Mouse (Mus musculus) testis, adult 2 months (tissue): ENCODE results near the gene Grhpr. TPM values are rescaled to one million over a fixed set of nuclear protein-coding genes. Genes with fewer than 3 reads are reported as not detected.
"Not testable (repeated sequence)": the region's sequence is repeated elsewhere in the genome, so short reads cannot be mapped to it uniquely, and the experiment has no call there.

ENCODE experiments used
- H3K27ac ChIP-seq: fragments of 200-500 bp; 2 replicates; pipeline ENCODE4 v1.5.1; 2012; ENCODE audit warnings: low read depth, low read length; ENCODE audit not compliant: control insufficient read depth, insufficient read depth
- H3K27me3 ChIP-seq: fragments of 200-500 bp; 2 replicates; pipeline ENCODE4 v1.6.1; 2012; ENCODE audit warnings: mild to moderate bottlenecking, low read length, moderate library complexity; ENCODE audit not compliant: control insufficient read depth, insufficient read depth
- H3K36me3 ChIP-seq: fragments of 200-500 bp; 2 replicates; pipeline ENCODE4 v1.6.1; 2012; ENCODE audit warnings: mild to moderate bottlenecking, low read length; ENCODE audit not compliant: control insufficient read depth, insufficient read depth
- H3K4me1 ChIP-seq: fragments of 200-500 bp; 2 replicates; pipeline ENCODE4 v1.6.1; 2012; ENCODE audit warnings: low read length; ENCODE audit not compliant: control insufficient read depth, insufficient read depth
- H3K4me3 ChIP-seq: fragments of 200-500 bp; 2 replicates; pipeline ENCODE4 v1.5.1; 2012; ENCODE audit warnings: low read depth, mild to moderate bottlenecking, low read length, moderate library complexity, mixed read lengths; ENCODE audit not compliant: control insufficient read depth
- CTCF ChIP-seq: fragments of 200-500 bp; IDR thresholded peaks from 2 replicates; pipeline ENCODE4 v1.5.1; 2012; ENCODE audit warnings: low read depth, mild to moderate bottlenecking, inconsistent platforms, low read length, moderate library complexity; ENCODE audit not compliant: control insufficient read depth, insufficient read depth, insufficient replicate concordance
- POLR2A ChIP-seq: fragments of 200-500 bp; IDR thresholded peaks from 2 replicates; pipeline ENCODE4 v1.6.1; 2012; ENCODE audit warnings: low read depth, mild to moderate bottlenecking, inconsistent platforms, low read length, moderate library complexity; ENCODE audit not compliant: control insufficient read depth
- polyA plus RNA-seq: library from polyadenylated mRNA; depleted of rRNA; stranded (reverse); fragments of >200 nt; gene quantifications from 2 replicates; pipeline ENCODE4 v1.2.3, GENCODE M21; 2012

The Grhpr gene
- polyA plus RNA-seq, 1 experiment = 13.1 TPM

DNA sequence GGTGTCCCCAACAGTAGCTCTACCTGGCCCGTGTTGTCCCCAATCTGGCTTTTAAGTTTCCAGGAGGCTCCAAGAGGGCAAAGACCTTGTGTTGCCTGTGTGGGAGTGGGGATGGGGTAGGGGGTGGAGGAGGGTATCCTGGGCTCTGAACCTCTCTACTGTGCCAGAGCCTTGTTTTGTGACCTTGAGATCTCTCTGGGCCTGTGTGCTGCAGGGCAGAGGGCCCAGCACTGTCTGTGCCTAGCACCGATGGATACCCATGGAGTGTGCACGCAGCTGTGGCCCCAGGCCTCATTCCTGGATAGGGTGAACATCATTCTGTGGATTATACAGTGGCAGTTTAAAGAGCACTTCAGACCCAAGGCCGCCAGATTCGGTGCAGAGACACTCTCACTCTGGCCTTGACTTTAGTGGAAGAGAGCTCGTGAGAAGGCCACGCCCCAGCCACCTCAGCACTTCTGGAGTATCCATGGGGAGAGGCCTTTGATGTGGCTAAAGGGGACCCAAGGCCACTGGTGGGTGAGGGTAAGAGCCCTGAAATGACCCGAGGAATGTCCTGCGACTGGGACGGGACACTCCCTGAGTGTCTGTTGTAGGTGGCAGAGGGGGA, 2.0 kb downstream of the Grhpr start:
- H3K4me1 ChIP-seq = peaks cover 19% of the 10 kb centered on the region
- TF ChIP-seq CTCF (no peak), POLR2A (no peak)
- H3K4me3 ChIP-seq = no peak overlapping the region
- no peak overlapping the region for H3K27ac ChIP-seq
- no peaks in the 10 kb centered on the region for H3K36me3 ChIP-seq
- no peaks in the 10 kb centered on the region for H3K27me3 ChIP-seq

DNA sequence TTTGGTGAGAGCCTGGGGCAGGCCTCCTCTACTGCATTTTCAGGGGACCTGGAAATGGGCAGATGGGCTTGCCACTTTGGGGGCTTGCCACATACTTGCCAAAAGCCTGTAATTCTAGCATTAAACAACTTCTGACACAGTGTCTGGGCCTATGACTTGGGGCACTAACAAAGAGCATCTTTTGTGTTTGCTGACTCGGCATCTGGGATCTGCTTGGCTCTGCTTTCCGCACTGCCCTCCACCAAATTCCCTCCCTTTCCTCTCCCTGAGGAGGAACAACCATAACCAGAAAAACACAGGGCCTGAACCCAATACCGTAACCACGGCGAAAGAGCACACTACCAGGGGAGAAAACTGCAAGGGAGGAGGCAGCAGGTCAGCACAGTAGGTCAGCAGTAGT, 9.4 kb downstream of the Grhpr start:
- TF ChIP-seq POLR2A (no peak), CTCF (no peak)
- Histone ChIP-seq H3K36me3 (peaks cover 2% of the 10 kb centered on the region), H3K27me3 (no peaks in the 10 kb centered on the region), H3K4me1 (no peaks in the 10 kb centered on the region), H3K27ac (no peak overlapping the region), H3K4me3 (no peak overlapping the region)

GRCm38 (mm10) chr4:44992330-44992729, 11.1 kb downstream of the Grhpr start:
- not testable (repeated sequence) for H3K4me3 ChIP-seq, H3K4me1 ChIP-seq, H3K27ac ChIP-seq, H3K27me3 ChIP-seq, H3K36me3 ChIP-seq

DNA sequence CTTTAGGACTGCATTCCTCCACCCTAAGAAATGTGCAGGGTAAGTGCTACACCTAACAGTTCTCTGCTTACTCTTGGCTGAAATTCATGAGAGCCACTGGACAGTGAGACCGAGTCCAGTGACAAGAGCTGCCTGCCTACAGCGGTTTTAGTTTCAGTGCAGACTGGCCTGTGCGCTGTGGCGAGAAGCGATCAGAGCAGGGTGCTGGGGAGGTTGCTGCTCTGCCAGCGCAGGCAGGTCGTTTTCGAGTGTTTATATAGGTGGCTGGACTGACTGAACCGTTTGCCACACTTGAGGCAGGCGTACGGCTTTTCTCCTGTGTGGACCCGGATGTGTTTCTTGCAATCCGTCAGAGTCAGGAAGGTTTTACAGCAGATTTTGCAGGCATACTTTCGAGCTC, 12.0 kb downstream of the Grhpr start:
- H3K4me3 ChIP-seq, H3K27me3 ChIP-seq, H3K4me1 ChIP-seq, H3K36me3 ChIP-seq, H3K27ac ChIP-seq: not testable (repeated sequence)

DNA sequence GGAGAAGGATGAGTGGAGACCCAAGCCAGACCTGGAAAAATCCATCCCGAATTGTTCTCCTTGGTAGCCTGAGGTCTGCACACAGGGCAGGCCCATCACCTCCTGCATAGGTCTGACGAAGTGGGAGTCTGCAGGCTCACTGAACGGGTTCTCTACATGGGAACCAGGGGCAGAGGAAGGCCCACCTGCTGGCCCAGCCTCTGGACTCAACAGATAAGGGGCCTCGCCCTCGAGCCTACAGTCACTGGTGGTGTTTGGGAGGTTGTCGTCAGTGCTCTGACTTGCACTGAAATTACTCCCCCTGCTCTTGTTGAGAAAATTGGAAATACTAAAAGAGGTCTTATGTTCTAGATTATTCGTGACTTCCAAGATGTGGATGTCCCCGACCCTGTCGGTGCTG, 12.7 kb downstream of the Grhpr start:
- no peak for TF ChIP-seq POLR2A
- TF ChIP-seq CTCF = no peak
- Histone ChIP-seq H3K4me3 (no peak overlapping the region), H3K4me1 (no peaks in the 10 kb centered on the region), H3K36me3 (peaks cover 2% of the 10 kb centered on the region), H3K27ac (no peak overlapping the region), H3K27me3 (no peaks in the 10 kb centered on the region)

- TF ChIP-seq POLR2A (no peak), CTCF (no peak)
- H3K27ac ChIP-seq = no peak overlapping the region
- H3K36me3 ChIP-seq = peaks cover 2% of the 10 kb centered on the region
- H3K4me3 ChIP-seq = no peak overlapping the region
- no peaks in the 10 kb centered on the region for H3K27me3 ChIP-seq
- H3K4me1 ChIP-seq = no peaks in the 10 kb centered on the region
Measured at GRCm38 (mm10) chr4:44994776-44995175, 13.6 kb downstream of the Grhpr start.

DNA sequence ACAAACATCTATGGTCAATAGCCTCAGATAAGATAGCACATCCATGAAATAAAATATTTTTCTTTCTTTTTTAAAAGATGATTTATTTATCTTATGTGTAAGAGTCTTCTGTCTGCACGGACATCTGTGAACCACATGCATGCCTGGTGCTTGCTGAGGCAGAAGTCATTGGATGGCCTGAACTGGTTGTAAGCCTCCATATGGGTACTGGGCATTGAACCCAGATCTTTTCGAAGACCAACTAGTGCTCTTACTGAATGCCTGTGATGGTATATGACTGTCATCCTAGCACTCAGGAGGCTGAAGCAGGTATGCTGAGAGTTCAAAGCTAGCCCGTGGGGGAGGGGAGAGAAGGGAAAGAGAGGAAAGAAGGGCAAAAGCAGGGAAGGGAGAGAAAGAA, 16.9 kb downstream of the Grhpr start:
- Histone ChIP-seq H3K4me3 (no peak overlapping the region), H3K4me1 (no peaks in the 10 kb centered on the region), H3K36me3 (peaks cover 2% of the 10 kb centered on the region), H3K27me3 (no peaks in the 10 kb centered on the region), H3K27ac (no peak overlapping the region)
- TF ChIP-seq CTCF (no peak), POLR2A (no peak)

DNA sequence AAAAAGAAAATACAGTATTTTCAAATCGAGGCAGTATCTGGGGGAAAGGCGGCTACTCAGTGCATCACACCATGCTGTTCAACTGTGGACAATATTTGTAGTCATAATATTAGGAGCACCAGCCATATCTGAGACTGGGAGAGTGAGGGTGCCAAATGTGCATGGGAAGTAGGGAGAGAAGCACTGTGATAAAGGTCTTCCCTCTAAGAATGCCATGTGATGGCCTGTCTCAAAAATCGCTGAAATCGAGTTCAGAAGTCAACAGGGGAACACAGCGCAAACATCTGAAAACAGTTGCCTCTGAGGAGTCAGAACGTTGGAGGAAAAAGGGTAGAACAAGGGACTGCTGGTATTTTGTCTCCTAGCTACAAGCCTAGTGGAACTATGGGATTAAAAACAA, 18.8 kb downstream of the Grhpr start:
- Histone ChIP-seq H3K4me3 (no peak overlapping the region), H3K27me3 (no peaks in the 10 kb centered on the region), H3K4me1 (no peaks in the 10 kb centered on the region), H3K27ac (no peak overlapping the region), H3K36me3 (peaks cover 1% of the 10 kb centered on the region)
- no peak for TF ChIP-seq POLR2A
- TF ChIP-seq CTCF = no peak
